Mouse (Mus musculus): Measurements from ENCODE around the gene Xbp1.

Gene Xbp1

GRCm38 (mm10) chr11:5571856-5572255 lies 51.4 kb downstream of the Xbp1 start:
- in situ Hi-C loops (cut with MseI, MboI): no loop called here

- in situ Hi-C loops (cut with MseI, MboI): no loop called here
Observed at GRCm38 (mm10) chr11:5573821-5574220, 53.4 kb downstream of the Xbp1 start.

- in situ Hi-C loops (cut with MseI, MboI): no loop called here
Observed at GRCm38 (mm10) chr11:5575046-5575445, 54.6 kb downstream of the Xbp1 start.
